Mouse (Mus musculus) lung, postnatal 14 days (tissue): Measurements from ENCODE around the gene Ndufaf4.
A peak's percentile ranks its signal among the peaks of the same experiment; 100 is the strongest.
"Not testable (repeated sequence)": the region's sequence is repeated elsewhere in the genome, so short reads cannot be mapped to it uniquely, and the experiment has no call there.

Source experiments
- DNase-seq: peaks from one replicate; pipeline ENCODE4 v3.0.0; 2021

Ndufaf4 gene

GRCm38 (mm10) chr4:24897851-24898515 is at the start of gene Ndufaf4:
Gene Ndufaf4 (plus strand): TSS chr4:24898083.
- peak; percentile 99 for DNase-seq

DNA sequence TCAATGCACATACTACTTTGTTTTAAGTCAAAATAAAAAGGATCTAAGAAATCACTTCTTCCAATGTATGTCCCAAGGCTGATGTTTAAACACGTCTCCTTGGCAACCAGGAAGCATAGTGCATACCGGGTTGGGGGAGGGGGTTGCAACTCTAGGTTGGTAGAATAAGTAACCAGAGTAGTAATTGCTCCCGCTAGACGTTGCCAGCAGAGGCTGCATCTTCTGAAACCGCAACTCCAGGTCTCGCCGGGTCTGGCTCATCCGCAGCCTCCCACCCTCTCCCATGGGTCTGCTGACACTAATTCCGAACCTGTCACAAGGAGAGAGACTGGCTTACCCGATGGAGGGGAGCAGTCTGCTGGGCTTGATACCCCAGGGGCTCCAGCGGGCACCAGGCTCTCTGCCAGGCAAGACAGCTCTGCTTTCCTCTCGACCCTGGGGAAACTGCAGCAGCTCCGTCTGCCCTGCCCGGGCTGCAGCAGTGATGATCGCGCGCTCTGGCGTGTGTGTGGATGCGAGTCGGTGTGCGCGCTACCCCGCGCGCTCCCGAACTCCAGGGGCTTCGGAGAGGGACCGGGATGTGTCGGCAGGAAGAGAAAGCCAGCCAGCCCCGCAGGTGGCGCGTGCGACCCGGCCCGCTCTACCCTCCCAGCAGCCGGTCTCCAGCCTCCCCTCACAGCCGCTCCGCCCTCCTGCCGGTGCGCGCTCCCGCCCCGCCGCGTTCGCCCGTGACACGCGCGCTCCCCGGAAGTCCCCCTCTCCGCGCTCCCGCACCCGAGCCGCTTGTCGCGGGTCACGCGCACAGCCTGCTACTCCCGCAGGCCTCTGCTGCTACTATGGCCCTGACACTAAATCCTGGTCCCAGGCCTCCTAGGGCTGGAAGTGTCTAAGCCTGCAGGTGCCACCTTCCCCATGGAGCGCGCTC is 47.2 kb upstream of the Ndufaf4 start, which contains the start of gene Klhl32:
Klhl32 (minus strand) TSS at position 724 of the 925 bp plus-strand sequence.
- peak; percentile 49 for DNase-seq

- no peak for DNase-seq
Measured at GRCm38 (mm10) chr4:24865691-24866090, 32.2 kb upstream of the Ndufaf4 start.

DNA sequence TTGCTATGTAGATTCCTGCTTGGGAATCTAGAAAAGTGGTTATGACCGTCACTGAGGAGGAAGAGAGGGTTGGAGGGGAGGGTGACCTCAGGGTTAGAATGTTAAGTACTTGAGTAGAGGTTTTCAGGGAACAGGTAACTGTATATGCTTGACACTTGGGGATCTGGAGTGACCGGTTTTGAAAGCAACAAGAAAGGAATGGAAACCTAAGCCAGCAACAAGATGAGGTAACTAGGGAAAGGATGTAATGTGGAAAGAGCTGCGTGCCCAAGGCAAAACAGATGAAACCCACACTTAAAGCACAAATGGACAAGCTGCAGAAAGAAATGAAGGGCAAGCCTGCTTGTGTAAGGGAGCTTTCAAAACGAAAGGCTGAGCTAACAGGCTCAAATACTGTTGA is 28.7 kb upstream of the Ndufaf4 start:
- DNase-seq = no peak

DNA sequence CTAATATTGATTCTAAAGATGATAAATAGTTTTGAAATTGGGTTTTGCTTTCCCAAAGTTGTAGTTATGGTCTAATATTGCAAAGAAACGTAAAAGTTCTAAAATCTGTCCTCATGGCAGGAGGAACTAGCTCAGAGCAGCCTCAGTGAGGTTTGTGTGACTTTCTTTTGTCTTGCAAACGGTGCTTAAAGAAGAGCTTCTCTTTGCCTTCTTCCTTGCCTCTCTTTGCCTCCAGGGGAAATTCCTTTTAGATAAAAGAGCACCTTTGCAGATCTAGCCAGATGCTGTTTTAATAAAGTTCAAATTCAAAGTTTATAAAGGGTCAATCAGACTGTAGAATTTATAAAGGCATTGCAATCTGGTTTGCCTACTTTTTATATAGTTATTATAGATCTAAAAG is 8.5 kb upstream of the Ndufaf4 start:
- not testable (repeated sequence) for DNase-seq

- DNase-seq = not testable (repeated sequence)
Measured at GRCm38 (mm10) chr4:24892293-24892692, 5.6 kb upstream of the Ndufaf4 start.

- DNase-seq = no peak
Measured at GRCm38 (mm10) chr4:24894625-24895024, 3.3 kb upstream of the Ndufaf4 start.

- peak; percentile 11 for DNase-seq
Measured at GRCm38 (mm10) chr4:24896829-24897228, 1.1 kb upstream of the Ndufaf4 start.

GRCm38 (mm10) chr4:24897351-24897750 is 532 bp upstream of the Ndufaf4 start:
- DNase-seq = no peak

DNA sequence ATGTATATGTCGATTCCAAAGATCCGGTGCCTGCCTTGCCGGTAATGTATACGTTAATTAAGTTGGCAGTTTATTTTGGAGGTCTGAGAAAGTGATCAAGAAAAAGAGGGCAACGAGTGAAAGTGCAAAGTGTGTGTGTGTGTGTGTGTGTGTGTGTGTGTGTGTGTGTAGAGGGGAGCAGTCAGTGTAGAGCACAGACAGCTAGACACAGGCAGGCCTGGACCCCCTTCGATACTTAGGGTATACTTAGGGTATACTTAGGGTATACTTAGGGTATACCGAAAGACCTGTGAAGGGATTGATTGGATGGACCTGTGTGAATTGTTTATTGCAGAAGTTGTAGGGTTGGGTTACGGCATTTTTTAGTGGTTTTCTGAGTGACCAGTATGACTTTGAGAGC is 753 bp downstream of the Ndufaf4 start:
- DNase-seq = no peak

GRCm38 (mm10) chr4:24899146-24899545 is 1.3 kb downstream of the Ndufaf4 start:
- no peak for DNase-seq

DNA sequence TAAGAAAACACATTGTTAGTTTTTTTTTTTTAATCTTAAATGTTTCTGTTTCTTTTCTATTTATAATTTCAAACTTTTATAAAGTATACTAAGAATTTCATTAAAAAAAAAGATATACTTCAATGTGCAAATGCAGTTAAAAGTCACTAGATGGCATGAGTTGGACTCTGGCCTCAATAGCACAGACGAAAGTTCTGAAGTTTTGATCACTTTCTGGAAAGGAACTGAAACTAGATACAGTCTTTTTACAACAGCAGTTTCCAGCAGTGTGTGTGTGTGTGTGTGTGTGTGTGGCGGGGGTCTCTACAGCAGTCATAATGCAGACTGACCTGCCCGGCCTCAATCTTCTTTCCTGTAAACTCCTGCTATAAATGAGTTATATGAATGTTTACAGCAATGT is 9.9 kb downstream of the Ndufaf4 start:
- DNase-seq = no peak

DNA sequence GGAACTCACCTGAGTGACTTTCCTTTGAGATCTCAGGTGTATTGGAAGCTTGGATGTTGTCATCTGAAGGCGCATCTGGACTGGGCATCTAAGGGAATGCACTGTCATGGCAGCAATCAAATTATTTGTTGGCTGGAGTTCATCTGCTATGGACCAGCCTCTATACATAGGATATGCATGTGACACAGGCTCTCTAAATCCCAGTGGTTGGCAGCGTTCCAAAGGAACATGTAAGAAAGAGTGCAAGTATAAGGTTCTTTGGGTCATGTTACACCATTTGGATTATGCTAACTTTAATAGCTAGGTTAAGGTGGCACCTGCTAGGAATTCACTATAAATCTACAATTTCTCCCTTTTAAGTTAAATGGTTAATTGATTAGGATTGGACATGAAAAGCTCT is 17.7 kb downstream of the Ndufaf4 start:
- no peak for DNase-seq

DNA sequence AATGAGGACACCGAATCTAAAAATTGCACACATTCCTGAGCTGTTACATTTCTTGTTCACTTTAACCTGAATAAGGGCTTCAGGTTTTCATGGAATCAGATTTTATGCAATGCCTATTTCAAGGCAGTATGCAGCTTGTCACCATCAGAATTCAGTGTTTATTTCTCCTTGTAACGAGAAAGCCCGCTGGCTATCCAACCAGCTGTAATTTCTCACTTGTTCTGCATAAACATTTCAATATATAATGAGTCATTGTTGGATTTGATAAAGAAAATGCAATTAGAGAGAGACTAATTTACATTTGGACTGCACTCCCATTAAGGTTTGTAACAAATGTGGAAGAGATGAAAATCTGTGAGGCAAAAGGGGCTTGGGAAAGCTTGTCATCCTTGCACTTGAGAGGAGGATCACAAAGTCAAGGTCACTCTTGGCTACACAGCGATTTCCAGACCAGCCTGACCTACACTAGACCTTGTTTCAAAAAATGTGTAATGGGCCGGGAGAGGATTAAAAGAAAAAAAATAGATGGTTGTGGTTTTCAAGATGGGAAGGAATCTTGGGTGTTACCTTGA is 22.2 kb downstream of the Ndufaf4 start:
- no peak for DNase-seq

GRCm38 (mm10) chr4:24924726-24925125 is 26.8 kb downstream of the Ndufaf4 start:
- no peak for DNase-seq

DNA sequence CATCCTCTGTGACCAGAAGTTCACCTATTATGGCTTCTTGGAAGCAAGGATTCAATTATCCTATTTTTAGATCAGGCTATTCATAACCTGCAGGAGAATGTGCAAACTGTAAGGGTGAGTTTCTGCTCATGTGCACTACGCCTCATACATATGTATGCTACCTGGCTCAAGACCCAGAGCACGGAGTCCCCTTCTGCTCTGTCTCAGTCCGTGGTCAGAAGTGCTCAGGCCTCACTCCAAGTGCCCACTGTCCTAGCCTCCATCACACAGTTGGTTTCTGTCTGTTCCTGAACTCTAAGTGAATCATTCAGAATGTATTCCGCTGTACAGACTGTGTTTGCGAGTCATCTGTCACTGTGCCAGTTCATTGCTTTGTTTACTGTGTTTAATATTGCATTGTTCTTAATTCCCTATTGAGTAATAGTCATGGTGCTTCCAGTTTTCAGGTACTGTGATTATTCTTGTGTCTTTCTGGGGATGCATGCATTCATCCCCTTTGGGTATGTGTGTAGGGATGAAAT is 30.4 kb downstream of the Ndufaf4 start:
- no peak for DNase-seq

GRCm38 (mm10) chr4:24928926-24929325 is 31.0 kb downstream of the Ndufaf4 start:
- no peak for DNase-seq

DNA sequence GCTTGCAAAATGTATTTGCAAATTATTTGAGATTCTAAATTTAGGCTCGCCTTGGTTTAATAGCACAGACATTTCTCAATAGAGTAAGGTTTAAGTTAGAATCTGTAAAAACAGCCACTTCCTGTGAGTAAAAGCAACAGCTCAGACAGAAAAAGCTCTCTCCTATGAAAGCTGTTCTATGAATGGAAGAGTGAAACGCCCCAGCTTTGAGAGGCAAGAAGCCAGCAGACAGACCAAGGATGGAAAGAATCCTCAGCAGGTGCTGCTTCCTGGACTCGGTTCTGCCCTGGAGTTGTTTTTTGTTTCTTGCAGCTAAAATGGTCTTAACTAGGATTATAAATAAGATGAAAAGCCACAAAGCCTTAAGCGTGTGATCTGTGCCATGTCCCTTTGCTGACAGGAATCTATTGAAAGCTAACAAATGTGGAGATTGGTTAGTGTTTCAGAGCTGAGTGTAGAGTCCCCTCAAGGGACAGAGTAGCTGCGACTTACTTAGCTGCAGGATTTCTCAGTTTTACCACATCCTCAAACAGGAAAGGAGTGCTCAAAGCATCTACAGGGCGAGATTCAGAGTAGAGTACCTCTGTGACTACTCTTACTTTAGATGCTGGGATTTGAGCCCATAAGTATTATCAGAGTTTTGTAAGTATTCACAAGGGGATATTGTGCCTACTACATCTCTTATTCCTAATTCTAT is 45.0 kb downstream of the Ndufaf4 start:
- no peak for DNase-seq
